In genomic region chr17:56604070-56604380, GRCm38 (mm10) we compare ENCODE assay signal across 19 mouse cellular contexts. TPM values are rescaled to one million over a fixed set of nuclear protein-coding genes. Genes with fewer than 3 reads are reported as not detected.
DNase-seq lines count a peak whose midpoint lies in the region; TF ChIP-seq lines count a peak whose summit lies in the region.
"Had no signal": no experiment of that assay in that cellular context is flagged by ENCODE, and none has a peak within 500 bp of the region (broad histone marks: within the 10 kb centered on the region; RNA-seq: fewer than 3 reads in every experiment).

No protein-coding gene starts in this region.

- no peak for TF ChIP-seq CTCF in cerebellum, adult 2 months (IDR thresholded peaks at IDR 0.05; ENCODE audit: borderline replicate concordance, insufficient read depth, low read depth, low read length)

- DNase-seq in cerebellum, adult 2 months, result no peak
- no peak for DNase-seq in cerebellum, postnatal 4 days (ENCODE audit: low spot score in 2 of 2)
- peak; percentile 87 for DNase-seq in heart, adult 11 months
- no peak for DNase-seq in heart, postnatal 36 days
- DNase-seq in R1 (ENCODE audit: low read depth, low spot score), result peak; percentile 19
- no peak for DNase-seq in ovary, postnatal 36 days (ENCODE audit: low spot score)
- no peak for DNase-seq in layer of hippocampus, adult 9-11 months
- DNase-seq: adrenal gland, postnatal 10 days; adrenal gland, postnatal 25 days; B cell, adult 2 months; cerebellum, adult 11 months; cerebellum, adult 9-10 months; embryo, embryonic 11 days had no signal

- H3K4me1 ChIP-seq in cerebellum, adult 2 months (ENCODE audit: control insufficient read depth, insufficient read depth, low read length), result peaks cover 24% of the 10 kb centered on the region

- H3K4me3 ChIP-seq in cerebellum, adult 2 months (replicated peaks; ENCODE audit: insufficient read depth, low read depth, low read length), result no peak overlapping the region
- H3K4me3 ChIP-seq: embryonic facial prominence, embryonic 12.5 days; embryonic facial prominence, embryonic 15.5 days; erythroblast, embryonic 14.5 days; forebrain, embryonic 12.5 days had no signal

- no peaks in the 10 kb centered on the region for H3K27me3 ChIP-seq in cerebellum, adult 2 months (ENCODE audit: control insufficient read depth, insufficient read depth, low read length)
- H3K27me3 ChIP-seq: embryonic facial prominence, embryonic 12.5 days; embryonic facial prominence, embryonic 15.5 days; forebrain, embryonic 12.5 days; Patski had no signal

- whole genome bisulfite sequencing in cerebellum, adult 2 months, result 82% methylated on average over 9 of the region's 9 CpGs

- H3K27ac ChIP-seq in cerebellum, adult 2 months (ENCODE audit: insufficient read depth, low read length), result peak overlapping the region; percentile 30; the same call in 1 of the 2 replicates
- H3K27ac ChIP-seq: embryonic facial prominence, embryonic 12.5 days; embryonic facial prominence, embryonic 15.5 days; forebrain, embryonic 10.5 days had no signal

- intact Hi-C loops in heart, postnatal 36 days (cut with DNase I), result no loop called here

- TF ChIP-seq POLR2A in cerebellum, adult 2 months (IDR thresholded peaks at IDR 0.05; ENCODE audit: borderline replicate concordance, insufficient read depth, low read length), result no peak

RNA-seq across cellular contexts. Expression of gene 2410015M20Rik, which starts 5.5 kb away (rescaled TPM):
- 154 and 169 TPM in 2 replicates for polyA plus RNA-seq in cerebellum, adult 2 months (2012; rRNA removed)
- 100 to 1,000 TPM; 342 to 346 TPM for total RNA-seq in heart, postnatal 36 days (2021)

RNA-seq across cellular contexts. Expression of gene Rpl36, which starts 9.2 kb away (rescaled TPM):
- polyA plus RNA-seq in cerebellum, adult 2 months (2012; rRNA removed), result 1,004 and 1,008 TPM in 2 replicates
- total RNA-seq in heart, postnatal 36 days (2021), result 100 to 1,000 TPM; 724 to 728 TPM

RNA-seq across cellular contexts. Expression of gene Safb, which starts 19.4 kb away (rescaled TPM):
- 139 and 141 TPM in 2 replicates for polyA plus RNA-seq in cerebellum, adult 2 months (2012; rRNA removed)
- 10 to 100 TPM; 55.1 to 65.8 TPM for total RNA-seq in heart, postnatal 36 days (2021)

RNA-seq across cellular contexts. Expression of gene Safb2, which starts 19.6 kb away (rescaled TPM):
- polyA plus RNA-seq in cerebellum, adult 2 months (2012; rRNA removed), result 137 and 143 TPM in 2 replicates
- 10 to 100 TPM; 41.4 to 48.5 TPM for total RNA-seq in heart, postnatal 36 days (2021)

RNA-seq across cellular contexts. Expression of gene Lonp1, which starts 22.7 kb away (rescaled TPM):
- polyA plus RNA-seq in cerebellum, adult 2 months (2012; rRNA removed), result 86.0 and 88.7 TPM in 2 replicates
- 100 to 1,000 TPM; 118 to 124 TPM for total RNA-seq in heart, postnatal 36 days (2021)

Comparison
In these comparisons a context has a peak if more than half of its experiments do, and no peak if none do; other contexts are left out.
1. DNase-seq: peak in heart, adult 11 months (single experiment) and R1 (single experiment); none in cerebellum, adult 2 months (0 of 2), cerebellum, postnatal 4 days (0 of 2), heart, postnatal 36 days (0 of 2), ovary, postnatal 36 days (single experiment) and layer of hippocampus, adult 9-11 months (single experiment).